Mouse (Mus musculus): ENCODE data around the gene Hk1.
A peak's percentile ranks its signal among the peaks of the same experiment; 100 is the strongest.
"Not testable (repeated sequence)": the region's sequence is repeated elsewhere in the genome, so short reads cannot be mapped to it uniquely, and the experiment has no call there.

The Hk1 gene

GRCm38 (mm10) chr10:62341956-62342355, 37.8 kb downstream of the Hk1 start:
- DNase-seq (ENCODE audit: low spot score in 2 of 2): no peak

- no peak for DNase-seq (ENCODE audit: low spot score in 2 of 2)
Measured at GRCm38 (mm10) chr10:62340991-62341390, 38.7 kb downstream of the Hk1 start.

- peak; percentile 90 to 92 for DNase-seq (ENCODE audit: low spot score in 2 of 2)
Measured at GRCm38 (mm10) chr10:62340095-62340731, 39.5 kb downstream of the Hk1 start.

- peak in 1 of 2 experiments; percentile 27 for DNase-seq (ENCODE audit: low spot score in 2 of 2)
Measured at GRCm38 (mm10) chr10:62339211-62340094, 40.3 kb downstream of the Hk1 start.

GRCm38 (mm10) chr10:62338626-62339025, 41.1 kb downstream of the Hk1 start:
- no peak for DNase-seq (ENCODE audit: low spot score in 2 of 2)

- DNase-seq (ENCODE audit: low spot score in 2 of 2): no peak
Measured at GRCm38 (mm10) chr10:62338176-62338575, 41.5 kb downstream of the Hk1 start.

- DNase-seq (ENCODE audit: low spot score in 2 of 2): no peak
Measured at GRCm38 (mm10) chr10:62336601-62337578, 42.8 kb downstream of the Hk1 start.

DNA sequence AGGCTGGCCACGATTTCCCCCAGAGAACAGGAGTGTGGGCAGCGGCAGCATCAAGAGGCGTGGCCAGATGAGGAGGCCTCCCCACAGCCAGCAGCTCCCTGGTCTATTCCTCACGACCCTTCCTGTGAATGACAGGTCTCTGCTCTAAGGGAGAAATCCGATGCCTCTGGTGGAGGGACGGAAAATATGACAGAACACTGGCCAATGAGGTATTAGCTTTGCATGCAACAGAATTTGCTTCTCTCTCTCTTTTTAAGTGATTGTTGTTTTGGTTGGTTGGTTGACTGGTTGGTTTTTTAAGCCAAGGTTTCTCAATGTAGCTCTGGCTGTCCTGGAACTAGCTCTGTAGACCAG, 44.3 kb downstream of the Hk1 start:
- DNase-seq (ENCODE audit: low spot score in 2 of 2): no peak

DNA sequence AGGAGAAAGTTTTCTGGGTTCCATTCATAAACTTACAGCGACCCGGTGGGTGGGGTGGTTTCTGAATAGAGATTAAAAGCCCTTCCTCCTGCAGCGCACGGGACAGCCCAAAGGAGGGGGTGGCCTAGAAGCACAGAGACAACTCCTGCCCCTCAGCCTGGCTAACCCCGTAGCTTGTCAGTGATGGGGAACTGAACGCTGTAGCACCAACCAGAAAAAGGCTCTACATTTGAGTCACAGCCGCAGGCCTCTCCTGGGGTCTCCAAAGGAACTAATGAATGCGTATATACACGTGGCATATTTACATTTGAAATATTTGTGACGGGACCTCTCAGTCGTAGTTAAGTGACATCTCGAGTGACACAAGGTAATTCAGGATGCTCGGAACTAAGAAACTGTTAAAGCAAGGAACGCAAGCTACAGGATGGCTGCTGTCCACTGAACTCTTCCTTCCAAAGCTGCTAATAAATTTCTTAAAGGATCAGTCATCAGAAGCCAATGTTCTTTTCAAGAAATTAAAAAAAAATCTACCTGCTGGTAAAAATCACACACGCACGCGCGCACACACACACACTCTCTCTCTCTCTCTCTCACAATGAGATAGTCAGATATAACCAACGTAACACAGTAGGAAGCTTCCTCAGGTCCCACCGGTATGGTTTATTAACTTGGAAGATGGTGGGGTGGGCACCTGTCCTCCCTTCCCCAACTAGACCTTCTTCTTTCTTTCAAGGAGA, 44.9 kb downstream of the Hk1 start:
- DNase-seq (ENCODE audit: low spot score in 2 of 2): no peak

- no peak for DNase-seq (ENCODE audit: low spot score in 2 of 2)
Measured at GRCm38 (mm10) chr10:62333269-62333668, 46.4 kb downstream of the Hk1 start.

DNA sequence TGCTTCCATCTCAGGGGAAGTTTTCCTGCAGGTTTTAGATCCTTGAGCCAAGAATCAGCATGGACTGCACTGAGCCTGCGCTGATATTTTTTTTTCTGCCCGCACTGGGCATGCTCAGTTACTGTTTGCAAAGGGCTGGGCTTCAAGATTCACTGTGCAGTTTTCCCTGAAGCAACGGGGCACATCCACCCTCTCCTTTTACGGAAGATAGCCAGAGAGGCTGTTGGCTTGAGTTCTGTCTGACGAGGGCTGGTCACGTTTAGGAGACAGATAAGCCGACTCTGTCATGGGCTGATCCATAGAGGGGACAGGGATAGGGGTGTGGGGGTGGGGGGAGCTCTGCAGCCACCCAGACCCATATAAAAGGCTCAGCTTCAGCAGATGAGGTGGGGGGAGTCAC, 47.2 kb downstream of the Hk1 start:
- no peak for DNase-seq (ENCODE audit: low spot score in 2 of 2)

DNA sequence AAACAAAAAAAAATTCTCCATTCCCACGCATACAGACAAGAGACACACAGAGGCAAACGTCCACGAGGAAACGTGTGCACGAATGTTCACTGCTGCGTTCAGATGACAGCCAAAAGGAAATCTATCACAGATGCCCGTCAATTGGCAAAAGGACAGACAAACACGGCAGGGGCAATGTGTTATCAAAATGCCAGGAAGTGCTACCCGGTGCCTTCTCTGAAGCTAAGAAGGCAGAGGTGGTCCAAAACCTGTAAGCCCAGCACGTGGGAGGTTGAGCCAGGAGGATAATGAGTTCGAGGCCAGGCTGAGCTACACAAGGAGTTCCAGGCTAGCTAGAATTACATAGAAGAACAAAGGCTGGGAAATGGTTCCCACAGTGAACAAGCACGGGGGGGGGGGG, 47.9 kb downstream of the Hk1 start:
- no peak for DNase-seq (ENCODE audit: low spot score in 2 of 2)

- DNase-seq (ENCODE audit: low spot score in 2 of 2): no peak
Measured at GRCm38 (mm10) chr10:62331296-62331695, 48.4 kb downstream of the Hk1 start.

DNA sequence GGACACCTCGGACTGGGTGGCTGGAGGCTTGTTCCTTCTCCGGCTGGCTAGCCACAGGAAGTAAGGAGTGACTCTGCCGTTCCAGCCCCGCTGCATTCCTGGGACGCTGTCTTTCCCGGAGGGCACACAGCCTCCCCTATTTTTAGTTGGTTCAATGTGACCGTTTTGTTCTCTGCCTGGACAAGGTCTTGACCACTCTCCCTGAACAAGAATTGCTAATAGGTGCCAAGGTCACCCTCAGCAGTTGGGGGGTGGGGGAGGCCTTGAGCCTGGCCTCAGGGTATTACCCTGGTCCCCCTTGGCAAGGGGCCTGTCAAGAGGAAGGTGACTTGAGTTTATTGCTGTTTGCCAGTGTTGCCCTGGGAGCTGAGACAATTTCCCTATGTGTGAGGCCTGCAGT, 49.9 kb downstream of the Hk1 start:
- no peak for DNase-seq (ENCODE audit: low spot score in 2 of 2)

GRCm38 (mm10) chr10:62328886-62329412, 50.8 kb downstream of the Hk1 start:
- no peak for DNase-seq (ENCODE audit: low spot score in 2 of 2)

DNA sequence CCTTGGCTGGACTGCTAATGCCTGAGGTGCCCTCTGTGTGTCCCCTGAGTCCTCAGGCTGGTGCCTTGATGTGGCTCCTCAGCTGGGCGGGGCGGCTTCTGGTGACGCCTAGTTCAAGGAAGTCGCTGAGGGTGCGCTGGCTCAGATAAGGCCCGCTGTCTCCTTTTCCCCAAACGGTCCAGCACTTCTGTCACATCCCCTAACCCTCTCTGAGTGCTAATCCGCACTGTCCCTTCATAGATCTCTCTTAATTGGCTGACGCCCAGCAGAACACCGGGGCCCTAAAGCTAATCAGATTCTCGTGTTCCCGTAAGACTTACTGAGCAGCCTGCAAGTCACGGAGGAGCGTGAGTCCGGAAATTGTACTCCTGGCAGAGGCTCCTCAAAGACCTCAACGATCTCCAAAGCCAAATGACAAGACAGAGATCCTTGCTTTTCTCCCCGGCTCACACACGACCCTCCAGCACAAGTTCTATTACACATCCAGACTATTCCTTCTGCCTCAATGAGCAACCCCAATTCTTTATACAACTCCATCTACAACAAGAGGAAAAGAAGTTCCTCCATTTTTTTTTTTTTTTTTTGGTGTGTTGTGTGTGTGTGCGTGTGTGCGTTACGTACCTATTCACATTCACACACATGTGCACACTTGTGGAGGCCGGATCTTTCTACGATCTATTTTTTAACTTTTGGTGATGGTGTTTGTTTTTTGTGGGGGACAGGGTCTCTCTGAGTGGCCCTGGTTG, 52.0 kb downstream of the Hk1 start:
- no peak for DNase-seq (ENCODE audit: low spot score in 2 of 2)

- DNase-seq (ENCODE audit: low spot score in 2 of 2): no peak
Measured at GRCm38 (mm10) chr10:62326818-62327571, 52.7 kb downstream of the Hk1 start.

DNA sequence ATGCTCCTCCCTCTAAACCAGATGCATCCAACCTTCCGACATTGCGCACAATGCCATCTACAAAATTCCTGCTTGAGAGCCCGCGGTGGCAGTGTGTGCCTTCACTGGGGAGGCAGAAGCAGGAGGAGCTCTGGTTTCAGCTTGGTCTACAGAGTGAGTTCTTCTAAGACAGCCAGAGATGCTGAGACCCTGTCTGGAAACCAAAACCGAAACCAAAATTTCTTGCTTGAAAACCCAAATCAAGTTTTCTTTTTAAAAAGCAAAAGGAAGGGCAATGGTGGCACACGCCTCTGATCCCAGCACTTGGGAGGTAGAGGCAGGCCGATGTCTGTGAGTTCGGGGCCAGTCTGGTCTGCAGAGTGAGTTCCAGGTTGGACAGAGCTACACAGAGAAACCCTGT, 53.7 kb downstream of the Hk1 start:
- DNase-seq (ENCODE audit: low spot score in 2 of 2): no peak

GRCm38 (mm10) chr10:62322821-62323220, 56.9 kb downstream of the Hk1 start:
- not testable (repeated sequence) for DNase-seq (ENCODE audit: low spot score in 2 of 2)

DNA sequence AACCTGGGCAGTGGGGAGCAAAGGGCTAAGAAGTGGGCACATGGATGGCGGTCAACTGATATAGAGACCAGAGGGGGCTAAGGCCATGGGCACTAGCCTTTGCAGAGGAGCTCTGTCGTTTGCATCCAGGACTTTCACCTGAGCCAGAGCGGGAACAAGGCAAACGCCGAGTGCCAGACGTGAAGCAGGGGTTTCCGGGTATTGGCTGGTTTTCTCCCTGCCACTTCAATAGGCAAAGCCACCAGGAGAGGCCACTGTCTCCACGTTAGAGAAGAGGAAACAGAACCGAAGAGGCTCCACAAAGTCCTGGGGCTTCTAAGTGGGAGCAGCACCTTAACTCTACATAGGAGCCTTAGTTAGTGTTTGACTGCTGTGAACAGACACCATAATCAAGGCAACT, 58.3 kb downstream of the Hk1 start:
- no peak for DNase-seq (ENCODE audit: low spot score in 2 of 2)
